Mouse (Mus musculus) cerebellum, postnatal 4 days (tissue): ENCODE data around the gene Zmynd10.

Experiments used
- DNase-seq, 2 experiments: peaks; one replicate each; pipeline ENCODE4 v3.0.0; 2022; ENCODE audit warnings: low spot score in 2 of 2, mixed read lengths in 1 of 2

The Zmynd10 gene

GRCm38 (mm10) chr9:107540420-107540819 is 6.7 kb upstream of the Zmynd10 start:
- DNase-seq: no peak

DNA sequence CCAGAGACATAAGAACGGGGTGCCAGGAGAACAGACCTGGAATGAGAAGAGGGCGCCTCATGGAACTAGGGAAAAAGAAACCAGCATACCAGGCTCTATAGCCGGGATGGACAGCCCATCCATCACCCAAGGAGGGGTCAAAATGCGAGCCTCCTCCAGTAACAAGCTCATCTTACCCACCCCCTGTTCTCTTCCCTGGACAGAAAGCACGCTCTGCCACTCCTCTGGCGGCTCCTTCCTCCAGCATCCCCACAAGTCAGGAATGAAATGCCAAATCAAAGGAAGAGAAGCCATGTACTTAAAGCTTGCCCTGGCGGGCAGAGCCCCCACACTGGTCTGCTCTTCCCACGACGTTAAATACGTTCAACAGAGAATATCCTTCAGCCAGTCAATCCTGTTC is 6.1 kb upstream of the Zmynd10 start:
- no peak for DNase-seq

- peak; percentile 86 to 92 for DNase-seq
Observed at GRCm38 (mm10) chr9:107541474-107542351, 5.4 kb upstream of the Zmynd10 start, which contains the start of the genes Cyb561d2 and Nprl2. Gene Cyb561d2, minus strand, starts transcription at chr9:107542193. Gene Nprl2, plus strand, starts transcription at chr9:107542226.

GRCm38 (mm10) chr9:107542352-107542686 is 4.8 kb upstream of the Zmynd10 start:
- DNase-seq: no peak

- DNase-seq: no peak
Observed at GRCm38 (mm10) chr9:107542721-107543120, 4.4 kb upstream of the Zmynd10 start.

GRCm38 (mm10) chr9:107543299-107543698 is 3.8 kb upstream of the Zmynd10 start:
- DNase-seq: no peak

- DNase-seq: no peak
Observed at GRCm38 (mm10) chr9:107544196-107544700, 2.9 kb upstream of the Zmynd10 start.

- no peak for DNase-seq
Observed at GRCm38 (mm10) chr9:107544729-107545128, 2.4 kb upstream of the Zmynd10 start.

- DNase-seq: no peak
Observed at GRCm38 (mm10) chr9:107545199-107545598, 1.9 kb upstream of the Zmynd10 start.

DNA sequence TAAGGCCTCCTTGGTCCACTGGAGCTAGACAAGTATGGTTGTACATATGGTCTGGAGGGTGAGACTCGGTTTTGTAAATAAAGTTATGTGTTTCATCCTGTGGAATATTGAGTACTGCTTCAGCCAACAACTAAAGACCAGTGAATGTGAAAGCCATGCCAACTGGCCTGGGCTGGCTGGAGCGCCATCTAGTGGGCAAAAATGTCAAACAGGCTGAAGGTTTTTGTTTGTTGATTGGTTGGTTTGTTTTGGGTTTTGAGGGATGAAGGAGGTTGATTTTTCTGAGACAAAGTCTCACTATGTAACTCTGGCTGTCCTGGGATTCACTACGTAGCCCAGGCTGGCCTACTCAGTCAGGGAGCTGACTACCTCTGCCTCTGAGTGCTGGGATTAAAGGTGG is 1.5 kb upstream of the Zmynd10 start:
- DNase-seq: peak; percentile 63 to 85

DNA sequence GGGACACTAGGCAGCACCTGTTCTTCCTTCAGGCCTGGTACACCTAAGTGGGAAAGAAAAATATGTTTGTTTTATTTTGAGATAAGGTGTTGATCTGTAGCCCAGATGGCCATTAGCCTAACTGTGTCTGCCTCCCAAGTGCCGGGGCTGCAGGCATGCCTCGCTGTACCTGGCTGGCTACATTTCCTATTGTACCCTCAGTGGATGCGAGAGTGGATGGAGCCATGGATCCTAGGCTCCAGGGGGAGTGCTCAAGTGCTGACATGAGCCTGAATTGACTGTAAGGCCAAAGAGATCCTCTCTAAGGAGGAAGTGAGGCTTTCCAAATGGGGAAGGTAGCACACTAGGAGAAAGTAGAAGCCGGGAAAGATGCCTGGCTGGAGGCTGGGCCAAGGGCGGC is 859 bp downstream of the Zmynd10 start:
- no peak for DNase-seq

- DNase-seq: no peak
Observed at GRCm38 (mm10) chr9:107548820-107549219, 1.7 kb downstream of the Zmynd10 start.

GRCm38 (mm10) chr9:107549297-107550074 is 2.4 kb downstream of the Zmynd10 start:
- DNase-seq: no peak

- no peak for DNase-seq
Observed at GRCm38 (mm10) chr9:107550491-107551116, 3.5 kb downstream of the Zmynd10 start.

- no peak for DNase-seq
Observed at GRCm38 (mm10) chr9:107551117-107551889, 4.2 kb downstream of the Zmynd10 start, which contains the start of gene Rassf1. Gene Rassf1, plus strand, starts transcription at chr9:107551555.

DNA sequence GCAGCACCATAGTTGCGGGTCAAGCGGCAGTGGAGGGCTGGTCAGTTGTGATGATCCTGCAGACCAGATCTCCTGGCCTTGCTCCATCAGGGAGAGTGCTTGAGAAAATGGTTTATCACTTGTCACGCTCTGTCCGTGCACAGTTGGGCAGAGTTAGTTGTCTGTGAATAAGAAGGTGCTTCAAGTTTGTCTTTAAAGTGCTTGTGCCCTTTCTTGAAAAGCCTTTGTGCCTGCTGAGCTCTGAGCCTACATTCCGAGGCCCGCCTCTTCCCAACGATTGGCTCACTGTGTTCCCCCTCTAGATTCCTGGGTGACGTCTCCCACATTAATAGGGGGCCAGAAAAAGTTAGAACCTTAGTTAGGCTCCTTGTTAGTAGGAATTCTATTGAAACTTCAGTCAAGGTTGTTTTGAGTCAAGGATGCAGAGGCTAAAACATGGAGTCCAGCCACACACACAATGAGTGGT is 4.8 kb downstream of the Zmynd10 start:
- no peak for DNase-seq

DNA sequence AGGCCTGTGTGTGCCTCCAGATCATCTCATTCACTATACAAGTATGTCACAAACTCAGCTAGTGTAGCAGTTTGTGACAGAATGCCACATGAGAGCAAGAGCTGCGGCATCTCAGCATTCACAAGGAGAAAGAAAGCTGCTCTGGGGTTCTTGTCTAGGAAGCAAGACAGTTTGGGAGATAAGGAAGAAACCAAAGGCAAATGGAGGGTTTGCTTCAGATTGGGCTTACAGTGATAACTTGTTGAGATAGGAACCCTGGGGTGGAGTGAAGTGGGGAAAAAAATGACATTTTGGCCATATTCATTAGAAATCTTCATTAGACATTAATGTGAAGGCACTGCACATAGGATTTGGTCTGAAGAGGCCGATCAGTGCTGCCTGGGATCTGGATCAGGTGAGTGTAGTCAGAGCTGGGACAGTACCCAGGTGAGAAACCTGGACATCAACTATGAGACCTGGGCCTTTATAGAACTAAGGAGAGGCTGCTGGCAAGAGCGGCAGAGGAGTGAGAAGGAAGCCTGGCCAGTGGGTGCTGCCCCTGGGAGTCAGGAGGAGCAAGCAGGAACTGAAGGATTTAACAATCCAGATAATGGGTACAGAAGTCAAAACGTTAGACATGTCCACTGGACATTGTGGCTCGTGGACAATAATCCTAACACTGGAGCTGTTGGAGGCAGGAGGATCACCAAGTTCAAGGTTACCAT is 5.7 kb downstream of the Zmynd10 start:
- no peak for DNase-seq

GRCm38 (mm10) chr9:107553541-107554318 is 6.6 kb downstream of the Zmynd10 start:
- peak in 1 of 2 experiments; percentile 49 for DNase-seq

DNA sequence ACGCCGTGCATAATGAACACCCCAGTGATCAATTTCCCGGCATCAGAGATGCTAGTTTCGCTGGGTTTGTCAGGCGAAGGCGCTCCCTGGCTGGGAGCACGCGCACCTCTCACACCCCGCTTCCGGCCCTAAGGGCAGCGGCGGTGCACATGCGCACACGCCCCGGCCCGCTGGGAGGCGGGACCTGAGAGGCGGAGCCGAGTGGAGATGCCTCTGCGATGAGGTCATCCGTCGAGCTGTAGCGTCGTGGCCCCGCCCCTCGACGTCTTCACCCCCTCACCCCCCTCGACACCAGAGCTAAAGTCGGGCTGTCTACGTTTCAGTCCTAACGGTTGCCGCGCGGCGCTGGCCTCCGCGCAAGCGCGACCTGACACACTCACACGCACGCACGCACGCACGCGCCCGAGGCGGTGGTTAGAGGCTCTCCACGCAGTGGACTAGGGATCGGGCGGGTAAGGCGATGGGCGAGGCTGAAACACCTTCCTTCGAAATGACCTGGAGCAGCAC is 7.3 kb downstream of the Zmynd10 start:
- peak; percentile 82 to 95 for DNase-seq
